Mouse (Mus musculus) forebrain, postnatal 0 days (tissue): ENCODE data around the gene Nup210l. TPM values are rescaled to one million over a fixed set of nuclear protein-coding genes. Genes with fewer than 3 reads are reported as not detected.

ENCODE experiments used
- ATAC-seq: fragments of 200-750 bp; cut with Nextera tagmentation; 2 replicates; pipeline ENCODE4 v1.8.0; 2017; ENCODE audit warnings: mild to moderate bottlenecking, moderate library complexity
- DNase-seq: peaks from one replicate; pipeline ENCODE4 v3.0.0-alpha.2; 2015
- H3K27ac ChIP-seq: fragments of 300-500 bp; sonication (generic); 2 replicates; pipeline ENCODE4 v1.5.1; 2014; ENCODE audit warnings: low read depth, mild to moderate bottlenecking, antibody characterized with exemption, low read length, moderate library complexity, mixed read lengths
- H3K27me3 ChIP-seq: fragments of 300-500 bp; sonication (generic); 2 replicates; pipeline ENCODE4 v1.6.1; 2014; ENCODE audit warnings: mild to moderate bottlenecking, low read length, mixed read lengths; ENCODE audit not compliant: insufficient read depth
- H3K36me3 ChIP-seq: fragments of 300-500 bp; sonication (generic); 2 replicates; pipeline ENCODE4 v1.6.1; 2014; ENCODE audit warnings: mild to moderate bottlenecking, moderate library complexity; ENCODE audit not compliant: insufficient read depth
- H3K4me1 ChIP-seq: fragments of 300-500 bp; sonication (generic); 2 replicates; pipeline ENCODE4 v1.6.1; 2014; ENCODE audit warnings: antibody characterized with exemption; ENCODE audit not compliant: insufficient read depth
- H3K4me2 ChIP-seq: fragments of 300-500 bp; sonication (generic); 2 replicates; pipeline ENCODE4 v1.6.1; 2014; ENCODE audit warnings: low read depth, mild to moderate bottlenecking, moderate library complexity
- H3K4me3 ChIP-seq: fragments of 300-500 bp; sonication (generic); 2 replicates; pipeline ENCODE4 v1.5.1; 2014; ENCODE audit warnings: low read depth, low read length, mixed read lengths
- H3K9ac ChIP-seq: fragments of 300-500 bp; sonication (generic); 2 replicates; pipeline ENCODE4 v1.6.1; 2014; ENCODE audit warnings: mild to moderate bottlenecking
- H3K9me3 ChIP-seq: fragments of 300-500 bp; sonication (generic); 2 replicates; pipeline ENCODE4 v1.6.1; 2016; ENCODE audit warnings: low read length
- CTCF ChIP-seq: sonication (generic); IDR thresholded peaks from 2 replicates; pipeline ENCODE4 v1.5.1; 2016; ENCODE audit warnings: antibody characterized with exemption, control low read depth, low read depth
- WGBS: fragments of 180-500 bp; shearing (Covaris S2); extraction: QIAGEN DNeasy Blood & Tissue Kit; methylation state at CpG from one replicate; pipeline ENCODE4 v1.1.7; 2014; 5-methylcytosine and 5-hydroxymethylcytosine counted together
- microRNA counts: library from miRNA; unstranded; fragments of <30 nt; microRNA quantifications from one replicate; lab custom pipeline; 2015
- microRNA-seq, 2 experiments: library from miRNA; unstranded; fragments of <30 nt; microRNA quantifications; one replicate each; pipeline ENCODE4; 2016
- polyA plus RNA-seq: library from polyadenylated mRNA; unstranded; fragments of >200 nt; fragmentation: Nextera tagmentation; extraction: Ambion mirVana; gene quantifications from 2 replicates; pipeline ENCODE4 v1.2.1, GENCODE M21; 2015
- total RNA-seq: library from RNA; depleted of rRNA; stranded (reverse); fragments of >200 nt; gene quantifications from 2 replicates; pipeline ENCODE4 v1.2.3, GENCODE M21; 2014; rRNA removed

Nup210l gene
- total and polyA plus RNA-seq, 2 experiments from 2014 or later: 0.10 to 0.38 TPM

DNA sequence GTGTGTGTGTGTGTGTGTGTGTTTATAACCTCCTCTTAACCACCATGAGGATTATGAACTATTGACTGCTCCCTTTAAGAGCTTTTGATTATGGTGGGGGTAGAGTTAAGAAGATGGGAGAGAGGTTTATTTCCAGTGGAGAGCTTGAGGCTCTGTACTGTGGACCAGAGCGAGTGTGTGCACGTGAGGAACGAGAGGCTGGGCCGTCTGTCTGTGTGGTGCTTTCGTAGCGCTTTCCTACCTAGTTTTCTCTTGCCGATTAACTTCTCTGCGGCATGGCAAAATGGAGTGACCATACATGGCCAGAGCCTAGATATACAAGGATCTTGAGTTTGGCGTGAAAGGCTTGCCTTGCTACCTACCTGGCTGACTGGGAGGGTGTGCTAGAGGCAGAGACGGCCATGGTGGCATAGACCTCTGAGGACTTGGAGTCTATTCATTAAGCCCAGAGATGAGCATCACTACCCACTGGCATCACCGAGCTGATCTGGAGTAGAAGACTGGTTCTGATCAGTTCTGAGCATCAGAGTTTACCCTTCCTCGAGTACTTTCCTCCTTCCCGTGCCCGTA lies 151.9 kb downstream of the Nup210l start:
- Histone ChIP-seq H3K27ac (no peak overlapping the region), H3K4me3 (no peak overlapping the region), H3K27me3 (no peaks in the 10 kb centered on the region), H3K4me1 (peaks cover 9% of the 10 kb centered on the region; the same call in 1 of the 2 replicates), H3K9ac (no peak overlapping the region), H3K9me3 (no peaks in the 10 kb centered on the region), H3K36me3 (peaks cover 38% of the 10 kb centered on the region), H3K4me2 (no peak overlapping the region)
- TF ChIP-seq CTCF: no peak
- 92% methylated on average over 14 of the region's 14 CpGs for WGBS
- ATAC-seq (no peak), DNase-seq (no peak)

DNA sequence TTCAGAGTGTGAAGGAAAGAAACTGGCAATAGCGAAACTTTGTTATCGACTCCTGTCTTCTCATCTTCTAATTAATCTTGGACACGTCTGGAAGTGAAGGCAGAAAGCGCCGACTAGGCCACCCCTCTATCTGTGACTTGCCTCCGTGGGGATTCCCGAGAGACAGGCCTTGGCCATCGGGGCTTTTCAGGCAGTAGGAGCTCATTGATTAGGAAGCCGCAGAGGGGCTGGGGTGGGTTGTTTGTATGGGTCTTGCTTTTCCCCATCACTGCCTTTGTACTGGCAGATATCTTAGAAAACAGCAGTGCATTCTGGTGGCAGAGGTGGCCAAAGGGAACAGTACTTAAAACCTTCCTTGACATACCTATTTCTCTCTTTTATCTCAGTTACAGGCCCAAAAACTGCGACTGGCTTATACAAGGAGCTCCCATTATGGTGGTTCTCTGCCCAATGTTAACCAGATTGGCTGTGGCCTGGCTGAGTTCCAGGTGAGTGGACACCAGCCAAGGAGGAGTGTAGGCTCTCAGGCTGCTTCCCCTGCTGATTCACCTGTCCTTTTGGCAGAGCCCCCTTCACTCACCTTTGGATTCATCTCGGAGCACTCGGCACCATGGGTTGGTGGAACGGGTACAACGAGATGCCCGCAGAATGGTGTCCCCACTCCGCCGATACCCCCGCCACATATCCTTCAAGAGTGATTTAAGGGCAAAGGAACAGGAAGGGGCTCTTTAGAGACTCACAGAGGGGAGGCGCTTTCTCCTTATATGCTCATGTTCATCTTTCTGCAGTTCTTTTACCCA lies 153.0 kb downstream of the Nup210l start:
- H3K4me2 ChIP-seq: no peak overlapping the region
- peaks cover 43% of the 10 kb centered on the region for H3K36me3 ChIP-seq
- no peak for TF ChIP-seq CTCF
- H3K4me3 ChIP-seq: no peak overlapping the region
- peaks cover 9% of the 10 kb centered on the region; the same call in 1 of the 2 replicates for H3K4me1 ChIP-seq
- no peak for DNase-seq
- H3K27me3 ChIP-seq: no peaks in the 10 kb centered on the region
- ATAC-seq: no peak
- no peaks in the 10 kb centered on the region for H3K9me3 ChIP-seq
- H3K27ac ChIP-seq: no peak overlapping the region
- whole genome bisulfite sequencing: 91% methylated on average over 19 of the region's 19 CpGs
- H3K9ac ChIP-seq: no peak overlapping the region

DNA sequence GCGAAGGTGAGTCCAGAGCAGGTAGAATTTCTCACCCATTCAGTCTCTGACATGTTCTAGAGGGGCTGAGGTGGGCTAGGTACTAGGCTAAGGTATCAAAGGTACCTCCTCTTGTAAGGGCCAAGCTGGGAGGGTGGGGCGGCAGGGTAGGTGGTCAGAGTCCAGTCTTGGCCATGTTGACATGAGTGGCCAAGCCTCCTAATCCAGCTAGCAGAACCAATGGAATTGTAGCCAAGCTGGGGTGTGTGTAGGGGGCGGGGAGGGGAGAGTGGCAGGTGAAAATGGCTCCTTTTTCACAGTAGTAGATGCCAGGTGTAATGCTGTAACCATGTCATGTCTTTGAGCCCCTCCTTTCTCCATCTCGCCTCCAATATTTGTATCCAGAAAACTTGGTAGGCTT lies 154.6 kb downstream of the Nup210l start:
- ATAC-seq (no peak), DNase-seq (no peak)
- TF ChIP-seq CTCF: no peak
- H3K4me3 ChIP-seq: no peak overlapping the region
- WGBS: 94% methylated on average over 4 of the region's 4 CpGs
- H3K9me3 ChIP-seq: no peaks in the 10 kb centered on the region
- no peak overlapping the region for H3K9ac ChIP-seq
- no peaks in the 10 kb centered on the region for H3K27me3 ChIP-seq
- H3K4me2 ChIP-seq: no peak overlapping the region
- peaks cover 9% of the 10 kb centered on the region; the same call in 1 of the 2 replicates for H3K4me1 ChIP-seq
- peaks cover 58% of the 10 kb centered on the region for H3K36me3 ChIP-seq
- H3K27ac ChIP-seq: no peak overlapping the region

MicroRNAs encoded within 50 kb of the gene (microRNA counts, 519-probe panel; counts per million panel counts)
- 3,046 counts per million, percentile 25 among the panel's probes with 10 or more counts for microRNA mmu-miR-190b (lab: Ali Mortazavi, UCI)

Small RNA genes within 50 kb of the gene (microRNA-seq; reads per million reads assigned to microRNA genes)
- 6.6 to 13.1 reads per million in 2 experiments for gene Mir190b

Other genes starting within 250 kb of the Nup210l start
- gene Il6ra, start 190.9 kb upstream of the Nup210l start, total RNA-seq: 1.1 and 1.7 TPM in 2 replicates
- gene Il6ra, start 190.9 kb upstream of the Nup210l start, polyA plus RNA-seq: 1.6 and 1.7 TPM in 2 replicates
- 54.7 and 77.9 TPM in 2 replicates for gene Atp8b2, start 140.6 kb upstream of the Nup210l start, total RNA-seq
- gene Atp8b2, start 140.6 kb upstream of the Nup210l start, polyA plus RNA-seq: 4.8 and 6.2 TPM in 2 replicates
- 43.9 and 59.8 TPM in 2 replicates for gene Hax1, start 105.4 kb upstream of the Nup210l start, total RNA-seq
- gene Hax1, start 105.4 kb upstream of the Nup210l start, polyA plus RNA-seq: 73.4 and 78.2 TPM in 2 replicates
- 91.3 and 94.7 TPM in 2 replicates for gene 4933434E20Rik, start 52.5 kb upstream of the Nup210l start, total RNA-seq
- gene 4933434E20Rik, start 52.5 kb upstream of the Nup210l start, polyA plus RNA-seq: 213 and 221 TPM in 2 replicates
- 76.9 and 103 TPM in 2 replicates for gene Ubap2l, start 51.5 kb upstream of the Nup210l start, total RNA-seq
- 93.8 and 118 TPM in 2 replicates for gene Ubap2l, start 51.5 kb upstream of the Nup210l start, polyA plus RNA-seq
- 315 and 316 TPM in 2 replicates for gene Tpm3, start 31.5 kb upstream of the Nup210l start, total RNA-seq
- gene Tpm3, start 31.5 kb upstream of the Nup210l start, polyA plus RNA-seq: 419 and 440 TPM in 2 replicates
- gene Rps27, start 109.5 kb downstream of the Nup210l start, total RNA-seq: 2,552 and 3,359 TPM in 2 replicates
- gene Rps27, start 109.5 kb downstream of the Nup210l start, polyA plus RNA-seq: 824 and 1,232 TPM in 2 replicates
- 9.8 and 11.4 TPM in 2 replicates for gene Rab13, start 109.6 kb downstream of the Nup210l start, total RNA-seq
- gene Rab13, start 109.6 kb downstream of the Nup210l start, polyA plus RNA-seq: 16.3 and 20.1 TPM in 2 replicates
- 70.1 and 75.7 TPM in 2 replicates for gene Jtb, start 127.5 kb downstream of the Nup210l start, total RNA-seq
- 131 and 139 TPM in 2 replicates for gene Jtb, start 127.5 kb downstream of the Nup210l start, polyA plus RNA-seq
- gene Creb3l4, start 139.4 kb downstream of the Nup210l start, total RNA-seq: 1.4 and 2.7 TPM in 2 replicates
- 0.91 and 1.0 TPM in 2 replicates for gene Creb3l4, start 139.4 kb downstream of the Nup210l start, polyA plus RNA-seq
- 68.1 and 72.0 TPM in 2 replicates for gene Slc39a1, start 144.0 kb downstream of the Nup210l start, total RNA-seq
- 50.0 and 51.6 TPM in 2 replicates for gene Slc39a1, start 144.0 kb downstream of the Nup210l start, polyA plus RNA-seq
- 13.9 and 17.2 TPM in 2 replicates for gene Crtc2, start 150.0 kb downstream of the Nup210l start, total RNA-seq
- gene Crtc2, start 150.0 kb downstream of the Nup210l start, polyA plus RNA-seq: 12.9 and 14.7 TPM in 2 replicates
- gene Dennd4b, start 161.1 kb downstream of the Nup210l start, total RNA-seq: 20.1 and 29.8 TPM in 2 replicates
- 4.4 and 5.1 TPM in 2 replicates for gene Dennd4b, start 161.1 kb downstream of the Nup210l start, polyA plus RNA-seq
- gene Gatad2b, start 189.0 kb downstream of the Nup210l start, total RNA-seq: 29.5 and 34.1 TPM in 2 replicates
- 6.9 and 12.6 TPM in 2 replicates for gene Gatad2b, start 189.0 kb downstream of the Nup210l start, polyA plus RNA-seq